Mouse (Mus musculus) brain, embryonic 14.5 days (tissue): ENCODE results near the gene Clstn2.

ENCODE experiments used
- CTCF ChIP-seq: fragments of 200-500 bp; IDR thresholded peaks from 2 replicates; pipeline ENCODE4 v1.5.1; 2012; ENCODE audit warnings: inconsistent platforms, mild to moderate bottlenecking, moderate library complexity, borderline replicate concordance; ENCODE audit not compliant: insufficient read depth, insufficient read length; ENCODE audit errors: extremely low read depth
- POLR2A ChIP-seq: fragments of 200-500 bp; IDR thresholded peaks from 2 replicates; pipeline ENCODE4 v1.6.1; 2012; ENCODE audit warnings: mild to moderate bottlenecking, inconsistent platforms, borderline replicate concordance; ENCODE audit not compliant: poor library complexity, insufficient read depth, insufficient read length, severe bottlenecking; ENCODE audit errors: extremely low read depth

DNA sequence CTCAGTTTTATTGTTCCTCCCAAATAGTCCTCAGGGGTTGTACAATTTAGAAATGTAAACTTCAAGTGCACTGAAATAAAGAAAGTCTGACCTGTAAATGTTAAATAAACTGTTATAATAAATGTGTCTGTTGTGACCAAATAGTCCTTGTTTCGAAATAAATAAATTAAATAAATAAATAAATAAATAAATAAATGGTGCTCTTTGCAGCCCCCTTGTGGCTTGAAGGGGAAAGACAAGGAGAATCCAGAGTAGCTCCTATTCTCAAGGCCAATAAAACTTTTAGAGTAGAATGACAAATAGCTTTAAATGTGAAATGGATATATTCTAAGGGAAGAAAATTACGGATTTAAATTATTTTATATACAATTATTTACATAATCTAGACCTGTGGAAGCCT, 2.3 kb downstream of the Clstn2 start:
- TF ChIP-seq CTCF, result peak; percentile 3; the same call in 1 of the 2 replicates
- no peak for TF ChIP-seq POLR2A
